Mouse (Mus musculus) olfactory bulb, adult 2 months (tissue): ENCODE measurements around the gene P2ry14.

ENCODE experiments used
- CTCF ChIP-seq: fragments of 200-500 bp; IDR thresholded peaks from 2 replicates; pipeline ENCODE4 v1.5.1; 2012; ENCODE audit warnings: low read depth, mild to moderate bottlenecking, low read length, moderate library complexity; ENCODE audit not compliant: insufficient read depth
- POLR2A ChIP-seq: fragments of 200-500 bp; IDR thresholded peaks from 2 replicates; pipeline ENCODE4 v1.6.1; 2012; ENCODE audit warnings: mild to moderate bottlenecking, low read depth, low read length, moderate library complexity; ENCODE audit not compliant: insufficient read depth

DNA sequence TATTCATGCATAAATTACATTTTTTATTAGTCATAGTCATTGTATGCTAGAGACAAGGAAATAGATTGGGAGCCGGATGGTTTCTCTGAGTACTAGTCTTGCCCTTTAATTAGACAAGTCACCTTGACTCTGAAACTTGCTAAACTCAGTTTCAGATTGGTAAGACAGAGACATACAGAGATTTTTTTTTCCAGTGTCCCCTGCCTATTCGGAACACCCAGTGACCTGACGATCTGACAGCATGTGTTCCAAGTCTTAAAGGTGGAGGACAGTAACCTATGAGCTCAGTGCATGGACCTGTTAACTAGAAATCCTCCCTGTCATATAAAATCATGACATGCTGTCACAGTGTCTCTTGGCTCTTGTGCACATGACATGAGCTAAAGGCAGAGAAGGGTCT, 23.9 kb downstream of the P2ry14 start:
- TF ChIP-seq POLR2A (no peak), CTCF (no peak)
